Mouse (Mus musculus): ENCODE measurements around the gene Wnt1. TPM values are rescaled to one million over a fixed set of nuclear protein-coding genes. Genes with fewer than 3 reads are reported as not detected.

The Wnt1 gene
- polyA plus RNA-seq, 1 experiment from 2014 or later = not detected

DNA sequence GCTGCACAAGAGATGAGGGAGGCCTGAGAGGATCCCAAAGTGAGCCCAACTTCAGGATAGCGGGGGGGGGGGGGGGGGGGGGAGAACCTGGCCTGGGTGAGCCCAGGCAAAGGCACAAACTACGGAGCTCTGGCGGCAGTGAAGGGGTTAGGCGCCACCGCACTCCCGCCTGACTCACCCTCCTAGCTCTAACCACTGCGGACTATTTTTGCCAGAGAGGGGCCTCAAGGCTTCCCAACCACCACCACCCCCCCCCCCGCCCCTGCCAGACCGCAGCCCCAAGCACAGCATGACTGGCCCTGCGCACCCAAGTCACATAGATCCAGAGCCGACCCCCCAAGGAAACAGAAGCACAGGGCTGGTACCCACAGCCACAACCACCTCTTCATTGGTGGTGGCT, 10.9 kb upstream of the Wnt1 start:
- Histone ChIP-seq H3K27me3 (ENCODE audit: control insufficient read depth, insufficient read depth, low read length) (peaks cover 87% of the 10 kb centered on the region), H3K4me2 (ENCODE audit: low read length) (peak overlapping the region; percentile 57; the same call in 1 of the 2 replicates), H3K9me3 (ENCODE audit: control insufficient read depth, low read length) (no peaks in the 10 kb centered on the region), H3K4me1 (ENCODE audit: control insufficient read depth in 2 of 2, insufficient read depth in 2 of 2, low read length in 2 of 2) (peaks cover 5 to 29% of the 10 kb centered on the region in 2 experiments; a peak in 3 of 4 replicates), H3K36me3 (ENCODE audit: control insufficient read depth, insufficient read depth, low read length) (no peaks in the 10 kb centered on the region), H3K4me3 (ENCODE audit: control insufficient read depth in 1 of 2, insufficient read depth in 1 of 2, low read depth in 1 of 2, low read length in 2 of 2) (peak overlapping the region in 1 of 2 experiments; percentile 31; a peak in 1 of 4 replicates), H3K27ac (replicated peaks in 1 of 2; ENCODE audit: control insufficient read depth in 1 of 2, insufficient read depth in 1 of 2, low read depth in 2 of 2, low read length in 2 of 2) (no peak overlapping the region), H3K9ac (ENCODE audit: low read length) (no peak overlapping the region)
- ATAC-seq (ENCODE audit: insufficient number of reproducible peaks, insufficient read depth, low FRiP score, low read depth) = no peak
- 6% methylated on average over 10 of the region's 11 CpGs for WGBS

DNA sequence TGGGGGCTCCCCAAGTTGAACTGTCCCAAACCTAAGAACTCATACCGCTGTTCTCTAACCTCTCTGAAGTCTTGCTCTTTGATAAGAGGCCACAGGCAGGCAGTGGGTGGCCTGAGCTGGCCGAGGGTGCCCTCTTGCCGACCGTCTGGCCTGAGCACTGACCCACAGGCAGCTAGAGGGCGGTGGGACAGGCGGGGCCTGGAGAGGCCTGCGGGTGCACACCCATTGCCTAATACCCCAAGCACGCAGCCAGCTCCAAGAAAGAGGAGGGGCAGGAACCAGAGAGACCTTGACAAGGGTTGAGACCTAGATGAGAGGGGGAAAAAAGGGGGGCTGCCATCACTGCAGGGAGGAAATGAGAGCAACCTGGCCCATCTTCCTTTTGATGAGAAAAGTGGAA, 9.6 kb upstream of the Wnt1 start:
- Histone ChIP-seq H3K4me1 (ENCODE audit: control insufficient read depth in 2 of 2, insufficient read depth in 2 of 2, low read length in 2 of 2) (peaks cover 4 to 29% of the 10 kb centered on the region in 2 experiments; a peak in 3 of 4 replicates), H3K27me3 (ENCODE audit: control insufficient read depth, insufficient read depth, low read length) (peaks cover 74% of the 10 kb centered on the region), H3K4me2 (ENCODE audit: low read length) (no peak overlapping the region), H3K27ac (replicated peaks in 1 of 2; ENCODE audit: control insufficient read depth in 1 of 2, insufficient read depth in 1 of 2, low read depth in 2 of 2, low read length in 2 of 2) (no peak overlapping the region), H3K4me3 (ENCODE audit: control insufficient read depth in 1 of 2, insufficient read depth in 1 of 2, low read depth in 1 of 2, low read length in 2 of 2) (no peak overlapping the region), H3K36me3 (ENCODE audit: control insufficient read depth, insufficient read depth, low read length) (no peaks in the 10 kb centered on the region), H3K9ac (ENCODE audit: low read length) (no peak overlapping the region), H3K9me3 (ENCODE audit: control insufficient read depth, low read length) (no peaks in the 10 kb centered on the region)
- WGBS = 11% methylated on average over 8 of the region's 8 CpGs
- no peak for ATAC-seq (ENCODE audit: insufficient number of reproducible peaks, insufficient read depth, low FRiP score, low read depth)

DNA sequence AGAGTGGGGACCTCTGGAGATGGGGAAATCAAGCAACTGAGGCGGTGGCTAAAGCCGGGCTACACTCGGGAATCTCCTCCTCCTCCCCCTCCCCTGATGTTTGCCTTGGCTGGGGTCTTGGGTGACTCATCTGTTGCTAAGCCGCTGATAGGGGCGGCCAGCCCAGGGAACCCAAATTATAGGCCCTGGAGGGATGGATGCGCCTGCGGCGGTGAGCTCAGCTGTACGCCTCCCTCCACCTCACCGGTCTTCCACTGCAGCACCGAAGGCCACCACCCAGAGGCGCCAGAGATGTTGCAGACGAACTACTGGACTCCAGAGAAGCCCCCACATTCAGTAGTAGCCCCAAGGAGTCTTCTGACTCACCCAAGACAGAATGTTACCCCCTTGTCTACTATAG, 9.1 kb upstream of the Wnt1 start:
- Histone ChIP-seq H3K9me3 (ENCODE audit: control insufficient read depth, low read length) (peaks cover under 1% of the 10 kb centered on the region; the same call in 1 of the 2 replicates), H3K4me3 (ENCODE audit: control insufficient read depth in 1 of 2, insufficient read depth in 1 of 2, low read depth in 1 of 2, low read length in 2 of 2) (no peak overlapping the region), H3K4me1 (ENCODE audit: control insufficient read depth in 2 of 2, insufficient read depth in 2 of 2, low read length in 2 of 2) (peaks cover 4 to 29% of the 10 kb centered on the region in 2 experiments; a peak in 3 of 4 replicates), H3K36me3 (ENCODE audit: control insufficient read depth, insufficient read depth, low read length) (no peaks in the 10 kb centered on the region), H3K27ac (replicated peaks in 1 of 2; ENCODE audit: control insufficient read depth in 1 of 2, insufficient read depth in 1 of 2, low read depth in 2 of 2, low read length in 2 of 2) (no peak overlapping the region), H3K27me3 (ENCODE audit: control insufficient read depth, insufficient read depth, low read length) (peaks cover 71% of the 10 kb centered on the region), H3K4me2 (ENCODE audit: low read length) (no peak overlapping the region), H3K9ac (ENCODE audit: low read length) (no peak overlapping the region)
- no peak for ATAC-seq (ENCODE audit: insufficient number of reproducible peaks, insufficient read depth, low FRiP score, low read depth)
- WGBS = 6% methylated on average over 13 of the region's 13 CpGs

GRCm38 (mm10) chr15:98781166-98781565, 8.5 kb upstream of the Wnt1 start:
- 29% methylated on average over 6 of the region's 6 CpGs for WGBS
- Histone ChIP-seq H3K9ac (ENCODE audit: low read length) (no peak overlapping the region), H3K36me3 (ENCODE audit: control insufficient read depth, insufficient read depth, low read length) (no peaks in the 10 kb centered on the region), H3K27me3 (ENCODE audit: control insufficient read depth, insufficient read depth, low read length) (peaks cover 66% of the 10 kb centered on the region), H3K4me1 (ENCODE audit: control insufficient read depth in 2 of 2, insufficient read depth in 2 of 2, low read length in 2 of 2) (peaks cover 4 to 29% of the 10 kb centered on the region in 2 experiments; a peak in 3 of 4 replicates), H3K27ac (replicated peaks in 1 of 2; ENCODE audit: control insufficient read depth in 1 of 2, insufficient read depth in 1 of 2, low read depth in 2 of 2, low read length in 2 of 2) (no peak overlapping the region), H3K4me2 (ENCODE audit: low read length) (no peak overlapping the region), H3K4me3 (ENCODE audit: control insufficient read depth in 1 of 2, insufficient read depth in 1 of 2, low read depth in 1 of 2, low read length in 2 of 2) (no peak overlapping the region), H3K9me3 (ENCODE audit: control insufficient read depth, low read length) (peaks cover 4% of the 10 kb centered on the region; the same call in 1 of the 2 replicates)
- ATAC-seq (ENCODE audit: insufficient number of reproducible peaks, insufficient read depth, low FRiP score, low read depth) = no peak

DNA sequence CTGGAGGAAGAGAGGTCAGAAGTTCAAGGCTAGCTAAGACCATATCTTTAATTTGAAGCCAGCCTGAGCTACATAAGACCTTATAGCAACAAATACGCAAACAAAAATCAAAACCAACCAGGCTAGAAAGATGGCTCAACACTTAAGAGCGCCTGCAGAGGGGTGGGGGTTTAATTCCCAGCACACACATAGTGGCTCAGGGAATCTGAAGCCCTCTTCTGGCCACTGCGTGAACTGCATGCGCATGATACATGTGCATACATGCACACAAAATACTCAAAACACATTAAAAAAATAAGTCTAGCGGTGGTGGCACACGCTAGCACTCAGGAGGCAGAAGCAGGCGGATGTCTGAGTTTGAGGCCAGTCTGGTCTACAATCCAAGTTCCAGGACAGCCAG, 3.9 kb upstream of the Wnt1 start:
- Histone ChIP-seq H3K36me3 (ENCODE audit: control insufficient read depth, insufficient read depth, low read length) (no peaks in the 10 kb centered on the region), H3K4me1 (ENCODE audit: control insufficient read depth in 2 of 2, insufficient read depth in 2 of 2, low read length in 2 of 2) (peaks cover 0 to 8% of the 10 kb centered on the region in 2 experiments; a peak in 3 of 4 replicates), H3K4me3 (ENCODE audit: control insufficient read depth in 1 of 2, insufficient read depth in 1 of 2, low read depth in 1 of 2, low read length in 2 of 2) (no peak overlapping the region), H3K9ac (ENCODE audit: low read length) (no peak overlapping the region), H3K27ac (replicated peaks in 1 of 2; ENCODE audit: control insufficient read depth in 1 of 2, insufficient read depth in 1 of 2, low read depth in 2 of 2, low read length in 2 of 2) (no peak overlapping the region), H3K9me3 (ENCODE audit: control insufficient read depth, low read length) (peaks cover 4% of the 10 kb centered on the region; the same call in 1 of the 2 replicates), H3K4me2 (ENCODE audit: low read length) (no peak overlapping the region), H3K27me3 (ENCODE audit: control insufficient read depth, insufficient read depth, low read length) (peaks cover 66% of the 10 kb centered on the region)
- 30% methylated on average over 7 of the region's 7 CpGs for WGBS
- no peak for ATAC-seq (ENCODE audit: insufficient number of reproducible peaks, insufficient read depth, low FRiP score, low read depth)

DNA sequence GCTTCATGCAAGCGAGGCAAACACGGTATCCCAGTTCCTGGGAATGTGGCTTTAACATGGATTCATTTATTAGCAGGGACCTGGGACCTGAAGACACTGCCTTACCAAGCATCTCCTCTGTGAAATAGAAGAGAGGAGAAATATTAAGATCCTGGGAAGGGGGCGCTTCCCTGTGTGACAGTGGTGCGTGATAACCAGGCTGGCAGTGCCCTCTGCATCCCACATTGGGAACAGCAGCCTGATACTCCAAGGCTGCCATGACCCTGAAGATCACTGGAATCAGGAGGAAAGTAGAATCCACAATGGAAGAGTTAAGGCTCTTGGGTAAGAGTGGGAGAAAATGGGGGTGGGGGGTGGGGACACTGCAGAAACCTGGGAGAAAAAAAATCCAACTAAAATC, 1.7 kb upstream of the Wnt1 start:
- Histone ChIP-seq H3K4me1 (ENCODE audit: control insufficient read depth in 2 of 2, insufficient read depth in 2 of 2, low read length in 2 of 2) (peaks cover 0 to 28% of the 10 kb centered on the region in 2 experiments; a peak in 3 of 4 replicates), H3K36me3 (ENCODE audit: control insufficient read depth, insufficient read depth, low read length) (no peaks in the 10 kb centered on the region), H3K4me2 (ENCODE audit: low read length) (no peak overlapping the region), H3K9ac (ENCODE audit: low read length) (no peak overlapping the region), H3K27me3 (ENCODE audit: control insufficient read depth, insufficient read depth, low read length) (peaks cover 70% of the 10 kb centered on the region), H3K27ac (replicated peaks in 1 of 2; ENCODE audit: control insufficient read depth in 1 of 2, insufficient read depth in 1 of 2, low read depth in 2 of 2, low read length in 2 of 2) (no peak overlapping the region), H3K9me3 (ENCODE audit: control insufficient read depth, low read length) (peaks cover 4% of the 10 kb centered on the region; the same call in 1 of the 2 replicates), H3K4me3 (ENCODE audit: control insufficient read depth in 1 of 2, insufficient read depth in 1 of 2, low read depth in 1 of 2, low read length in 2 of 2) (no peak overlapping the region)
- WGBS = 32% methylated on average over 4 of the region's 4 CpGs
- ATAC-seq (ENCODE audit: insufficient number of reproducible peaks, insufficient read depth, low FRiP score, low read depth) = no peak

DNA sequence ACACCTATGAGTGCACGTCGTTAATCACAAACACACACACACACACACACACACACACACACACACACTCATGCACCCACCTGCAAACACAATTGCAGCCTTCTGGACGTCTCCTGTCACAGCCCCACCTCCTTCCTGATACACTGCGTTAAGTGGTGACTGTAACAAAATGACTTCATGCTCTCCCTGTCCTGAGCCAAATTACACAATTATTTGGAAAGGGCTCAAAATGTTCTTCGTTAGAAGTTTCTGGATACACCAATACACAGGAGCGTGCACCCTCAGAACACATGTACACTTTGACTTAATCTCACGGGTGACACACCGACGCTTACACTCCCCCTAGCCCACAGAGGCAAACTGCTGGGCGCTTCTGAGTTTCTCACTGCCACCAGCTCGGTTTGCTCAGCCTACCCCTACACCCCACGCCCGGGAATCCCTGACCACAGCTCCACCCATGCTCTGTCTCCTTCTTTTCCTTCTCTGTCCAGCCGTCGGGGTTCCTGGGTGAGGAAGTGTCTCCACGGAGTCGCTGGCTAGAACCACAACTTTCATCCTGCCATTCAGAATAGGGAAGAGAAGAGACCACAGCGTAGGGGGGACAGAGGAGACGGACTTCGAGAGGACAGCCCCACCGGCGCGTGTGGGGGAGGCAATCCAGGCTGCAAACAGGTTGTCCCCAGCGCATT, 541 bp upstream of the Wnt1 start:
- Histone ChIP-seq H3K9me3 (ENCODE audit: control insufficient read depth, low read length) (peaks cover 4% of the 10 kb centered on the region; the same call in 1 of the 2 replicates), H3K4me2 (ENCODE audit: low read length) (peak overlapping the region; percentile 55), H3K36me3 (ENCODE audit: control insufficient read depth, insufficient read depth, low read length) (no peaks in the 10 kb centered on the region), H3K9ac (ENCODE audit: low read length) (no peak overlapping the region), H3K4me3 (ENCODE audit: control insufficient read depth in 1 of 2, insufficient read depth in 1 of 2, low read depth in 1 of 2, low read length in 2 of 2) (peak overlapping the region in 1 of 2 experiments; percentile 29; a peak in 1 of 4 replicates), H3K27me3 (ENCODE audit: control insufficient read depth, insufficient read depth, low read length) (peaks cover 81% of the 10 kb centered on the region), H3K27ac (replicated peaks in 1 of 2; ENCODE audit: control insufficient read depth in 1 of 2, insufficient read depth in 1 of 2, low read depth in 2 of 2, low read length in 2 of 2) (no peak overlapping the region), H3K4me1 (ENCODE audit: control insufficient read depth in 2 of 2, insufficient read depth in 2 of 2, low read length in 2 of 2) (peaks cover 0 to 34% of the 10 kb centered on the region in 2 experiments; a peak in 3 of 4 replicates)
- 12% methylated on average over 24 of the region's 24 CpGs for WGBS
- no peak for ATAC-seq (ENCODE audit: insufficient number of reproducible peaks, insufficient read depth, low FRiP score, low read depth)
